8 mouse cellular contexts compared by ENCODE assay signal in genomic region chr12:33424329-33424728, GRCm38 (mm10). TPM values are rescaled to one million over a fixed set of nuclear protein-coding genes. Genes with fewer than 3 reads are reported as not detected.
DNase-seq lines count a peak whose midpoint lies in the region; ATAC-seq and TF ChIP-seq lines count a peak whose summit lies in the region.

No protein-coding gene starts in this region.

- H3K4me1 ChIP-seq in CH12.LX (ENCODE audit: control insufficient read depth in 1 of 2, insufficient read depth in 2 of 2), result peaks cover 0 to 4% of the 10 kb centered on the region in 2 experiments; a peak in 1 of 4 replicates
- H3K4me1 ChIP-seq in hindbrain, embryonic 16.5 days (ENCODE audit: control insufficient read depth, insufficient read depth, low read depth, low read length), result no peaks in the 10 kb centered on the region
- no peaks in the 10 kb centered on the region for H3K4me1 ChIP-seq in neural tube, embryonic 11.5 days (ENCODE audit: control insufficient read depth, insufficient read depth, low read length)

- H3K9ac ChIP-seq in CH12.LX (ENCODE audit: insufficient read depth, low read depth), result no peak overlapping the region
- H3K9ac ChIP-seq in hindbrain, embryonic 16.5 days (ENCODE audit: low read depth, low read length), result 0 out of 2 replicates have a peak overlapping the region, but pooled peaks have one; percentile 31
- no peak overlapping the region for H3K9ac ChIP-seq in neural tube, embryonic 11.5 days (ENCODE audit: low read length)

- intact Hi-C loops in gastrocnemius, adult 2 months (cut with DNase I), result no loop called here
- intact Hi-C loops in left cerebral cortex, postnatal 25 days (cut with DNase I), result loop anchor here (1.0 kb wide), 1 partner anchor 35 kb away; no protein-coding TSS in a partner anchor

- dilution Hi-C loops in CH12.LX (cut with MboI; ENCODE audit: extremely low pct_ligation_motif_present, extremely low pct_unique_long_range_greater_than_20kb, low sequenced_read_pairs), result no loop called here

- H3K27ac ChIP-seq in gastrocnemius, adult 2 months, result no peak overlapping the region
- no peak overlapping the region for H3K27ac ChIP-seq in CH12.LX (ENCODE audit: insufficient read depth, low read depth)
- H3K27ac ChIP-seq in hindbrain, embryonic 16.5 days (ENCODE audit: low read depth, low read length), result no peak overlapping the region
- H3K27ac ChIP-seq in neural tube, embryonic 11.5 days (ENCODE audit: low read depth, low read length), result no peak overlapping the region

- peak; percentile 37 for DNase-seq in gastrocnemius, adult 2 months
- DNase-seq in gastrocnemius, postnatal 25 days, result no peak
- DNase-seq in CH12.LX (ENCODE audit: extremely low read depth), result peak; percentile 31
- peak; percentile 42 to 55 for DNase-seq in cerebellum, postnatal 36 days
- DNase-seq in left cerebral cortex, postnatal 25 days (ENCODE audit: low spot score in 2 of 2), result peak; percentile 70 to 84
- DNase-seq in neural tube, embryonic 11.5 days (ENCODE audit: low spot score), result peak; percentile 39
- no peak for DNase-seq in urinary bladder, postnatal 4 days (ENCODE audit: low spot score in 2 of 2)

- no peak overlapping the region for H3K4me2 ChIP-seq in CH12.LX (ENCODE audit: insufficient read depth, low read depth, poor library complexity, severe bottlenecking)
- no peak overlapping the region for H3K4me2 ChIP-seq in hindbrain, embryonic 16.5 days (ENCODE audit: low read length)
- H3K4me2 ChIP-seq in neural tube, embryonic 11.5 days (ENCODE audit: low read depth), result no peak overlapping the region

- TF ChIP-seq CTCF in gastrocnemius, adult 2 months (IDR thresholded peaks at IDR 0.05), result peak; percentile 58
- TF ChIP-seq CTCF in CH12.LX (conservative IDR thresholded peaks at IDR 0.05 in 1 of 2, IDR thresholded peaks at IDR 0.05 in 1 of 2; ENCODE audit: low read depth in 2 of 2, low read length in 2 of 2), result peak; percentile 22 to 76; a peak in 2 of 4 replicates

- no peak for TF ChIP-seq EP300 in CH12.LX (IDR thresholded peaks at IDR 0.05; ENCODE audit: low read length)

- no peaks in the 10 kb centered on the region for H3K9me3 ChIP-seq in CH12.LX (replicated peaks; ENCODE audit: low read length)
- no peaks in the 10 kb centered on the region for H3K9me3 ChIP-seq in hindbrain, embryonic 16.5 days (ENCODE audit: control insufficient read depth, low read length)
- H3K9me3 ChIP-seq in neural tube, embryonic 11.5 days (ENCODE audit: control insufficient read depth, low read length), result no peaks in the 10 kb centered on the region

- WGBS in hindbrain, embryonic 16.5 days, result 31% methylated on average over 3 of the region's 3 CpGs
- WGBS in neural tube, embryonic 11.5 days, result 43% methylated on average over 3 of the region's 3 CpGs

- H3K79me2 ChIP-seq in CH12.LX (replicated peaks; ENCODE audit: control insufficient read depth, extremely low read depth, insufficient read depth, poor library complexity, severe bottlenecking), result no peaks in the 10 kb centered on the region

- TF ChIP-seq POLR2A in CH12.LX (IDR thresholded peaks at IDR 0.05; ENCODE audit: low read depth, low read length), result no peak

- peak; percentile 72 for TF ChIP-seq RAD21 in CH12.LX (IDR thresholded peaks at IDR 0.05; ENCODE audit: low read depth, low read length)

- H3K36me3 ChIP-seq in CH12.LX (replicated peaks in 1 of 2; ENCODE audit: control insufficient read depth in 1 of 2, insufficient read depth in 1 of 2, low read length in 1 of 2), result no peaks in the 10 kb centered on the region
- H3K36me3 ChIP-seq in hindbrain, embryonic 16.5 days (ENCODE audit: control insufficient read depth, insufficient read depth, low read length), result no peaks in the 10 kb centered on the region
- no peaks in the 10 kb centered on the region for H3K36me3 ChIP-seq in neural tube, embryonic 11.5 days (ENCODE audit: control insufficient read depth, insufficient read depth, low read length)

- no peak overlapping the region for H3K4me3 ChIP-seq in gastrocnemius, adult 2 months
- H3K4me3 ChIP-seq in CH12.LX (replicated peaks in 1 of 3; ENCODE audit: low read depth in 2 of 3, low read length in 2 of 3, poor library complexity in 1 of 3), result no peak overlapping the region
- no peak overlapping the region for H3K4me3 ChIP-seq in hindbrain, embryonic 16.5 days (ENCODE audit: low read length)
- H3K4me3 ChIP-seq in neural tube, embryonic 11.5 days (ENCODE audit: low read depth, low read length), result no peak overlapping the region

- in situ Hi-C loops in CH12.LX (cut with MboI; ENCODE audit: low pct_ligation_motif_present, low pct_unique_long_range_greater_than_20kb, low sequenced_read_pairs), result no loop called here

- H3K27me3 ChIP-seq in CH12.LX (replicated peaks), result peaks cover 6% of the 10 kb centered on the region
- no peaks in the 10 kb centered on the region for H3K27me3 ChIP-seq in hindbrain, embryonic 16.5 days (replicated peaks; ENCODE audit: control insufficient read depth, insufficient read depth, low read length)
- H3K27me3 ChIP-seq in neural tube, embryonic 11.5 days (ENCODE audit: control insufficient read depth, insufficient read depth, low read length), result no peaks in the 10 kb centered on the region

- ATAC-seq in hindbrain, embryonic 16.5 days, result peak; percentile 60; the same call in 1 of the 2 replicates
- no peak for ATAC-seq in neural tube, embryonic 11.5 days (ENCODE audit: insufficient read depth, low FRiP score, low TSS enrichment)

TF ChIP-seq in CH12.LX, 34 proteins besides CTCF, POLR2A, EP300 and RAD21:
- TF ChIP-seq JUND (conservative IDR thresholded peaks at IDR 0.05; ENCODE audit: low read depth, low read length), result no peak
- TF ChIP-seq USF2 (conservative IDR thresholded peaks at IDR 0.05; ENCODE audit: low read depth, low read length), result no peak
- no peak for TF ChIP-seq ELF1 (IDR thresholded peaks at IDR 0.05; ENCODE audit: low read depth, low read length)
- no peak for TF ChIP-seq MXI1 (IDR thresholded peaks at IDR 0.05; ENCODE audit: low read depth, low read length)
- TF ChIP-seq SMC3 (IDR thresholded peaks at IDR 0.05; ENCODE audit: low read depth, low read length), result peak; percentile 72
- no peak for TF ChIP-seq USF1 (IDR thresholded peaks at IDR 0.05; ENCODE audit: low read depth, low read length)
- TF ChIP-seq TCF12 (IDR thresholded peaks at IDR 0.05; ENCODE audit: low read depth, low read length), result no peak

RNA-seq across cellular contexts. Expression of gene Twistnb, which starts 5.1 kb away (rescaled TPM):
- total RNA-seq in gastrocnemius, adult 2 months (2021), result 10 to 100 TPM; 11.4 to 11.5 TPM
- 1 to 10 TPM; 7.2 to 9.5 TPM for total RNA-seq in gastrocnemius, postnatal 25 days (2021)
- total RNA-seq in CH12.LX (2012; rRNA removed) (19.2 and 20.5 TPM in 2 replicates), CH12.LX (2014; rRNA removed) (51.2 and 60.2 TPM in 2 replicates)
- 33.1 and 34.4 TPM in 2 replicates for polyA plus RNA-seq in CH12.LX (2012; ENCODE audit: insufficient read length, low read depth)
- 43.1 and 46.7 TPM in 2 replicates for polyA plus RNA-seq in hindbrain, embryonic 16.5 days (2015; fragmentation: Nextera tagmentation; extraction: Ambion mirVana)
- 10 to 100 TPM; 11.7 to 12.9 TPM for total RNA-seq in left cerebral cortex, postnatal 25 days (2021)
- polyA plus RNA-seq in neural tube, embryonic 11.5 days (2014; fragmentation: Nextera tagmentation; extraction: Ambion mirVana), result 40.8 and 49.2 TPM in 2 replicates

RNA-seq across cellular contexts. Expression of gene Efcab10, which starts 29.7 kb away (rescaled TPM):
- total RNA-seq in gastrocnemius, adult 2 months (2021), result not detected
- total RNA-seq in gastrocnemius, postnatal 25 days (2021), result not detected
- total RNA-seq in CH12.LX (2012; rRNA removed), result not detected in 2 replicates
- not detected in 2 replicates for total RNA-seq in CH12.LX (2014; rRNA removed)
- polyA plus RNA-seq in CH12.LX (2012; ENCODE audit: insufficient read length, low read depth), result not detected in 2 replicates
- polyA plus RNA-seq in hindbrain, embryonic 16.5 days (2015; fragmentation: Nextera tagmentation; extraction: Ambion mirVana), result 4.3 and 6.2 TPM in 2 replicates
- 1 to 10 TPM; 2.1 to 2.3 TPM for total RNA-seq in left cerebral cortex, postnatal 25 days (2021)
- not detected in 2 replicates for polyA plus RNA-seq in neural tube, embryonic 11.5 days (2014; fragmentation: Nextera tagmentation; extraction: Ambion mirVana)

Comparison
In these comparisons a context has a peak if more than half of its experiments do, and no peak if none do; other contexts are left out.
1. DNase-seq: peak in gastrocnemius, adult 2 months (single experiment), CH12.LX (single experiment), cerebellum, postnatal 36 days (2 of 2), left cerebral cortex, postnatal 25 days (2 of 2) and neural tube, embryonic 11.5 days (single experiment); none in gastrocnemius, postnatal 25 days (single experiment) and urinary bladder, postnatal 4 days (0 of 2).